In the genomic region with DNA sequence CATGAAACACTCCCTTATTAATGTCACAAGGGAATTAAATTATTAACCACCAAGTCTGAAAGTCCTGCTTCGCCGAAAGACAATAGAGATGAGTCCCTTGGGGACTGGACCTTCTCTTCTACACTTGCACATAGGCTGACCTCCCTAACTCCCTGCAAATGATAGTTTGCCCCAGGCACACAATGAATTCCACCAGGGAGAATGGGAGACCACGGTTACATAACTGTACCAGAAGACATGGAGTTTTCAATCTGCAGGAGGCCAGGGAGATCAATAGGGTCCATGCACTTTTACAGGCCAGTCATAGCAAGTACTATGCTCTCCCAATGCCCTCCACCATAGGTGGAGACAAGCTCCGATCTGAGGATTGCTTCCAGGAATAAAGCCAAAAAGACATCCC, we compare ENCODE assay signal across 28 mouse cellular contexts.
A peak's percentile ranks its signal among the peaks of the same experiment; 100 is the strongest.
DNase-seq lines count a peak whose midpoint lies in the region; ATAC-seq and TF ChIP-seq lines count a peak whose summit lies in the region.
"Had no signal": no experiment of that assay in that cellular context is flagged by ENCODE, and none has a peak within 500 bp of the region (broad histone marks: within the 10 kb centered on the region; RNA-seq: fewer than 3 reads in every experiment).

No protein-coding gene starts in this region.

- no peak overlapping the region for H3K4me2 ChIP-seq in liver, embryonic 13.5 days
- no peak overlapping the region for H3K4me2 ChIP-seq in intestine, postnatal 0 days (replicated peaks; ENCODE audit: low read depth)
- H3K4me2 ChIP-seq: embryonic facial prominence, embryonic 13.5 days; forebrain, embryonic 12.5 days; forebrain, embryonic 15.5 days; hindbrain, embryonic 12.5 days; hindbrain, embryonic 15.5 days had no signal

- DNase-seq in heart, embryonic 10.5 days (ENCODE audit: low spot score) = no peak
- no peak for DNase-seq in heart, adult 2 months
- DNase-seq in liver, adult 2 months (ENCODE audit: extremely low read depth, low read depth, low spot score) = peak; percentile 49
- no peak for DNase-seq in liver
- DNase-seq in liver, embryonic 13.5 days = no peak
- no peak for DNase-seq in frontal cortex, adult 2 months (ENCODE audit: extremely low spot score in 1 of 2, low spot score in 1 of 2)
- DNase-seq: adrenal gland, postnatal 10 days; adrenal gland, postnatal 36 days; cerebellum, adult 11 months; cerebellum, adult 2 months; cerebellum, adult 9-11 months; cerebellum, postnatal 25 days; embryo, embryonic 11 days; gastrocnemius, adult 2 months; gastrocnemius, postnatal 14 days; heart, adult 18-20 months had no signal

- H3K36me3 ChIP-seq in heart, embryonic 10.5 days = no peaks in the 10 kb centered on the region
- H3K36me3 ChIP-seq in heart, adult 2 months (ENCODE audit: control insufficient read depth, insufficient read depth, low read length) = peaks cover 12% of the 10 kb centered on the region
- no peaks in the 10 kb centered on the region for H3K36me3 ChIP-seq in liver, adult 2 months (ENCODE audit: control insufficient read depth, insufficient read depth, low read length)
- no peaks in the 10 kb centered on the region for H3K36me3 ChIP-seq in liver, embryonic 13.5 days
- no peaks in the 10 kb centered on the region for H3K36me3 ChIP-seq in intestine, postnatal 0 days (ENCODE audit: control insufficient read depth, insufficient read depth)
- H3K36me3 ChIP-seq: embryonic facial prominence, embryonic 10.5 days; embryonic facial prominence, embryonic 13.5 days; forebrain, embryonic 12.5 days; forebrain, embryonic 15.5 days; hindbrain, embryonic 12.5 days; hindbrain, embryonic 15.5 days had no signal

- no peak for TF ChIP-seq POLR2A in heart, adult 2 months (IDR thresholded peaks at IDR 0.05; ENCODE audit: insufficient read depth, low read depth, low read length)
- TF ChIP-seq POLR2A in liver, adult 2 months (IDR thresholded peaks at IDR 0.05; ENCODE audit: extremely low read depth, insufficient read depth, low read length) = no peak
- TF ChIP-seq POLR2A in bone marrow macrophage, adult 2 months (IDR thresholded peaks at IDR 0.05; ENCODE audit: borderline replicate concordance, low read depth, low read length) = no peak

- no peak for ATAC-seq in liver, embryonic 13.5 days (ENCODE audit: low read depth)
- ATAC-seq in intestine, postnatal 0 days = no peak
- ATAC-seq: forebrain, embryonic 15.5 days; Patski had no signal

- peaks cover 22% of the 10 kb centered on the region for H3K4me1 ChIP-seq in heart, embryonic 10.5 days
- peaks cover 5% of the 10 kb centered on the region for H3K4me1 ChIP-seq in heart, adult 2 months (ENCODE audit: control insufficient read depth, insufficient read depth, low read length)
- peaks cover 2% of the 10 kb centered on the region; the same call in 1 of the 2 replicates for H3K4me1 ChIP-seq in liver, adult 2 months (ENCODE audit: control insufficient read depth, insufficient read depth, low read length)
- H3K4me1 ChIP-seq in bone marrow macrophage, adult 2 months (ENCODE audit: control insufficient read depth, insufficient read depth, low read length) = peaks cover 21% of the 10 kb centered on the region
- peaks cover 79% of the 10 kb centered on the region for H3K4me1 ChIP-seq in liver, embryonic 13.5 days (replicated peaks)
- no peaks in the 10 kb centered on the region for H3K4me1 ChIP-seq in intestine, postnatal 0 days (replicated peaks; ENCODE audit: control insufficient read depth, insufficient read depth, low read length)
- H3K4me1 ChIP-seq: embryonic facial prominence, embryonic 10.5 days; forebrain, embryonic 15.5 days; hindbrain, embryonic 12.5 days; hindbrain, embryonic 15.5 days had no signal

- H3K9me3 ChIP-seq in heart, embryonic 10.5 days = no peaks in the 10 kb centered on the region
- no peaks in the 10 kb centered on the region for H3K9me3 ChIP-seq in liver, embryonic 13.5 days (replicated peaks)
- H3K9me3 ChIP-seq in intestine, postnatal 0 days (ENCODE audit: control insufficient read depth) = no peaks in the 10 kb centered on the region
- H3K9me3 ChIP-seq: embryonic facial prominence, embryonic 10.5 days; embryonic facial prominence, embryonic 13.5 days; forebrain, embryonic 12.5 days; forebrain, embryonic 15.5 days; G1E; hindbrain, embryonic 12.5 days; hindbrain, embryonic 15.5 days had no signal

- peaks cover 2% of the 10 kb centered on the region; the same call in 1 of the 2 replicates for H3K79me2 ChIP-seq in heart, adult 2 months (replicated peaks; ENCODE audit: control insufficient read depth, insufficient read depth, low read length)
- H3K79me2 ChIP-seq in liver, adult 2 months (ENCODE audit: control insufficient read depth, insufficient read depth, low read length) = peaks cover 3% of the 10 kb centered on the region; the same call in 1 of the 2 replicates

- H3K27me3 ChIP-seq in heart, embryonic 10.5 days (ENCODE audit: insufficient read depth, poor library complexity, severe bottlenecking) = no peaks in the 10 kb centered on the region
- H3K27me3 ChIP-seq in heart, adult 2 months (ENCODE audit: control insufficient read depth, insufficient read depth, low read length) = no peaks in the 10 kb centered on the region
- no peaks in the 10 kb centered on the region for H3K27me3 ChIP-seq in liver, adult 2 months (ENCODE audit: control insufficient read depth, insufficient read depth, low read length)
- H3K27me3 ChIP-seq in liver, embryonic 13.5 days = no peaks in the 10 kb centered on the region
- no peaks in the 10 kb centered on the region for H3K27me3 ChIP-seq in intestine, postnatal 0 days (replicated peaks; ENCODE audit: control insufficient read depth, insufficient read depth, low read length)
- H3K27me3 ChIP-seq: CH12.LX; embryonic facial prominence, embryonic 13.5 days; forebrain, embryonic 12.5 days; forebrain, embryonic 15.5 days; hindbrain, embryonic 12.5 days; hindbrain, embryonic 15.5 days; Patski had no signal

- peak overlapping the region; percentile 42; the same call in 1 of the 2 replicates for H3K27ac ChIP-seq in heart, embryonic 10.5 days
- H3K27ac ChIP-seq in heart, adult 2 months = no peak overlapping the region
- H3K27ac ChIP-seq in liver, adult 2 months (replicated peaks; ENCODE audit: insufficient read depth, low read depth, low read length) = no peak overlapping the region
- H3K27ac ChIP-seq in bone marrow macrophage, adult 2 months (ENCODE audit: insufficient read depth, low read depth, low read length) = peak overlapping the region; percentile 52; the same call in 1 of the 2 replicates
- H3K27ac ChIP-seq in liver, embryonic 13.5 days = peak overlapping the region; percentile 2; the same call in 1 of the 2 replicates
- H3K27ac ChIP-seq in intestine, postnatal 0 days (ENCODE audit: low read depth, low read length) = no peak overlapping the region
- H3K27ac ChIP-seq: embryonic facial prominence, embryonic 10.5 days; embryonic facial prominence, embryonic 13.5 days; forebrain, embryonic 12.5 days; forebrain, embryonic 15.5 days; gastrocnemius, adult 2 months; hindbrain, embryonic 12.5 days; hindbrain, embryonic 15.5 days had no signal

- intact Hi-C loops in heart, adult 2 months (cut with DNase I) = no loop called here

- WGBS in heart, embryonic 10.5 days = 83% methylated on average over 4 of the region's 4 CpGs
- WGBS in heart, adult 2 months = 55% methylated on average over 4 of the region's 4 CpGs
- 60% methylated on average over 4 of the region's 4 CpGs for WGBS in liver, adult 2 months
- 77% methylated on average over 4 of the region's 4 CpGs for WGBS in liver, embryonic 13.5 days (ENCODE audit: insufficient replicate concordance)
- WGBS in intestine, postnatal 0 days = 82% methylated on average over 4 of the region's 4 CpGs

- no peak overlapping the region for H3K4me3 ChIP-seq in heart, embryonic 10.5 days
- no peak overlapping the region for H3K4me3 ChIP-seq in heart, adult 2 months
- no peak overlapping the region for H3K4me3 ChIP-seq in liver, adult 2 months (ENCODE audit: insufficient read depth, low read depth, low read length)
- H3K4me3 ChIP-seq in bone marrow macrophage, adult 2 months (ENCODE audit: insufficient read depth, low read length) = no peak overlapping the region
- no peak overlapping the region for H3K4me3 ChIP-seq in liver, embryonic 13.5 days (replicated peaks)
- H3K4me3 ChIP-seq in intestine, postnatal 0 days (ENCODE audit: low read depth, low read length) = no peak overlapping the region
- H3K4me3 ChIP-seq: embryonic facial prominence, embryonic 10.5 days; embryonic facial prominence, embryonic 13.5 days; erythroblast, embryonic 14.5 days; forebrain, embryonic 12.5 days; forebrain, embryonic 15.5 days; gastrocnemius, adult 2 months; hindbrain, embryonic 12.5 days; hindbrain, embryonic 15.5 days had no signal

- H3K9ac ChIP-seq in heart, adult 2 months (ENCODE audit: low read depth, low read length) = no peak overlapping the region
- no peak overlapping the region for H3K9ac ChIP-seq in liver, adult 2 months (ENCODE audit: low read depth, low read length)
- H3K9ac ChIP-seq in liver, embryonic 13.5 days = no peak overlapping the region
- no peak overlapping the region for H3K9ac ChIP-seq in intestine, postnatal 0 days (ENCODE audit: low read depth, low read length)
- H3K9ac ChIP-seq: embryonic facial prominence, embryonic 13.5 days; forebrain, embryonic 12.5 days; forebrain, embryonic 15.5 days; hindbrain, embryonic 12.5 days; hindbrain, embryonic 15.5 days had no signal

- no peak for TF ChIP-seq EP300 in heart, adult 2 months (IDR thresholded peaks at IDR 0.05; ENCODE audit: insufficient read depth, low read depth, low read length)

- TF ChIP-seq CTCF in heart, adult 2 months (IDR thresholded peaks at IDR 0.05) = no peak
- TF ChIP-seq CTCF in liver, adult 2 months (IDR thresholded peaks at IDR 0.05; ENCODE audit: low read depth, low read length) = no peak
- TF ChIP-seq CTCF in bone marrow macrophage, adult 2 months (IDR thresholded peaks at IDR 0.05; ENCODE audit: low read depth, low read length) = no peak
- no peak for TF ChIP-seq CTCF in intestine, postnatal 0 days (IDR thresholded peaks at IDR 0.05; ENCODE audit: low read depth)

Comparison
In these comparisons a context has a peak if more than half of its experiments do, and no peak if none do; other contexts are left out.
1. H3K27ac ChIP-seq: peak in heart, embryonic 10.5 days (single experiment), bone marrow macrophage, adult 2 months (single experiment) and liver, embryonic 13.5 days (single experiment); none in heart, adult 2 months (single experiment), liver, adult 2 months (single experiment) and intestine, postnatal 0 days (single experiment).